Mouse (Mus musculus): ENCODE results near the gene Slc6a16.
"Not testable (repeated sequence)": the region's sequence is repeated elsewhere in the genome, so short reads cannot be mapped to it uniquely, and the experiment has no call there.

DNA sequence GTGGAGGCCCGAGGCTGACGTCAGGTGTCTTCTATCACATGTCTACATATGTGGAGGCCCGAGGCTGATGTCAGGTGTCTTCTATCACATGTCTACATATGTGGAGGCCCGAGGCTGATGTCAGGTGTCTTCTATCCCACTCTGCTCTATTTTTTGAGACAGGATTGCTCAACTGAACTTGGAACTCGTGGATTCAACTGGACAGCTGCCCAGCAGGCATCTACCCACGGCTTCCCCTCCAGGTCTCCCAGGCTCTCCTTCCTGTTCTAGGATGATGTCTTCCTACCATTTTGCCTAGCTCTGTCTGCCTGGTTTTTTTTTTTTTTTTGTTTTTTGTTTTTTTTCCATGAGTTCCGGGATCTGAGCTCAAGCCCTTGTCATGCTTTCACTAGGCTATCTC, 14.9 kb downstream of the Slc6a16 start:
- not testable (repeated sequence) for TF ChIP-seq CTCF, EP300 (IDR thresholded peaks at IDR 0.05)

All from lung, postnatal 0 days (tissue).